ENCODE assay signal across 17 mouse cellular contexts in the genomic region with DNA sequence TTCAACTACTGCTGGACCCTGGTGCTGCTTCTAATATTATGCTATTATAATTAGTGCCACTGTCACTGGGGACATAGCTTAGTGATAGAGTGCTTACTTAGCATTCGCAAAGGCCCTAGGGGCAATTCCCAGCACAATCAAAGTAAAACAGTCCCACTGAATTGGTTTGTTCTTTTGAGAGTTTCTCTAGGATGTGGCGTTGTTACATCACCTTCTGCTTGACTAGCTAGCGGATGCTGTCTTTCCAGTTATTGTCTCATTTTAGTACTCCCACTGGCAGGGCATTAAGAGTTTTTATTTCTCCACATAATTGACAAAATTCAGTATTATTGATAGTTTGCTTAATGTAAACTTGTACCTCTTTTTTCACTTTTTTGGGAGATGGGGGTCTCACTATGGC. TPM values are rescaled to one million over a fixed set of nuclear protein-coding genes. Genes with fewer than 3 reads are reported as not detected.
"Had no signal": no experiment of that assay in that cellular context is flagged by ENCODE, and none has a peak within 500 bp of the region (broad histone marks: within the 10 kb centered on the region; RNA-seq: fewer than 3 reads in every experiment).

No protein-coding gene starts in this region.

- H3K4me2 ChIP-seq: limb, embryonic 12.5 days; liver, embryonic 13.5 days; lung, embryonic 15.5 days; midbrain, embryonic 11.5 days; neural tube, embryonic 15.5 days had no signal

- H3K4me3 ChIP-seq: layer of hippocampus, adult 2 months; limb, embryonic 12.5 days; liver, embryonic 13.5 days; lung, embryonic 15.5 days; megakaryocyte, embryonic 14.5 days; neural tube, embryonic 15.5 days had no signal

- H3K9me3 ChIP-seq: liver, embryonic 13.5 days; lung, embryonic 15.5 days; neural tube, embryonic 15.5 days had no signal

- H3K27ac ChIP-seq: layer of hippocampus, adult 2 months; limb, embryonic 12.5 days; liver, embryonic 13.5 days; macrophage; neural tube, embryonic 15.5 days; stomach, postnatal 0 days had no signal

- ATAC-seq: liver, postnatal 0 days had no signal

- H3K27me3 ChIP-seq: limb, embryonic 12.5 days; liver, embryonic 13.5 days; lung, embryonic 15.5 days; megakaryocyte, embryonic 14.5 days; neural tube, embryonic 15.5 days had no signal

- H3K9ac ChIP-seq: limb, embryonic 12.5 days; liver, embryonic 13.5 days; liver, postnatal 0 days; lung, embryonic 15.5 days; neural tube, embryonic 15.5 days had no signal

- H3K36me3 ChIP-seq: limb, embryonic 12.5 days; liver, embryonic 13.5 days; lung, embryonic 15.5 days; neural tube, embryonic 15.5 days had no signal

- H3K4me1 ChIP-seq: liver, embryonic 13.5 days; neural tube, embryonic 15.5 days had no signal

- DNase-seq: liver; liver, embryonic 13.5 days; liver, postnatal 0 days; right cerebral cortex, adult 18-20 months; thymus, postnatal 4 days had no signal

RNA-seq across cellular contexts. Expression of a gene that starts 34.7 kb away (rescaled TPM):
- total RNA-seq: layer of hippocampus, adult 2 months; layer of hippocampus, postnatal 10 days; left cerebral cortex, postnatal 36 days; midbrain, postnatal 0 days had no signal
- polyA plus RNA-seq: limb, embryonic 12.5 days; liver, embryonic 13.5 days; liver, postnatal 0 days; lung, embryonic 15.5 days; macrophage; midbrain, embryonic 11.5 days; midbrain, postnatal 0 days; neural tube, embryonic 11.5 days; neural tube, embryonic 15.5 days; stomach, postnatal 0 days had no signal
